Mouse (Mus musculus) stomach, embryonic 16.5 days (tissue): ENCODE measurements around the gene Ciart. TPM values are rescaled to one million over a fixed set of nuclear protein-coding genes. Genes with fewer than 3 reads are reported as not detected.

ENCODE experiments used
- ATAC-seq: fragments of 200-750 bp; cut with Nextera tagmentation; 2 replicates; pipeline ENCODE4 v1.8.0; 2017; ENCODE audit warnings: moderate number of reproducible peaks, moderate TSS enrichment; ENCODE audit not compliant: insufficient read depth, low FRiP score
- H3K27ac ChIP-seq: fragments of 300-500 bp; sonication (generic); 2 replicates; pipeline ENCODE4 v1.5.1; 2014; ENCODE audit warnings: low read length
- H3K27me3 ChIP-seq: fragments of 300-500 bp; sonication (generic); 2 replicates; pipeline ENCODE4 v1.6.1; 2014; ENCODE audit warnings: low read length, control low read depth, mixed read lengths; ENCODE audit not compliant: control insufficient read depth, insufficient read depth
- H3K36me3 ChIP-seq: fragments of 300-500 bp; sonication (generic); 2 replicates; pipeline ENCODE4 v1.6.1; 2014; ENCODE audit warnings: low read length; ENCODE audit not compliant: control insufficient read depth, insufficient read depth
- H3K4me1 ChIP-seq: fragments of 300-500 bp; sonication (generic); 2 replicates; pipeline ENCODE4 v1.6.1; 2014; ENCODE audit warnings: low read length, control low read depth, mixed read lengths; ENCODE audit not compliant: control insufficient read depth, insufficient read depth
- H3K4me2 ChIP-seq: fragments of 300-500 bp; sonication (generic); 2 replicates; pipeline ENCODE4 v1.6.1; 2014; ENCODE audit warnings: low read depth, low read length, mixed read lengths
- H3K4me3 ChIP-seq: fragments of 300-500 bp; sonication (generic); replicated peaks from 2 replicates; pipeline ENCODE4 v1.5.1; 2014; ENCODE audit warnings: mild to moderate bottlenecking, low read length
- H3K9ac ChIP-seq: fragments of 300-500 bp; sonication (generic); 2 replicates; pipeline ENCODE4 v1.6.1; 2014; ENCODE audit warnings: low read length
- H3K9me3 ChIP-seq: fragments of 300-500 bp; sonication (generic); replicated peaks from 2 replicates; pipeline ENCODE4 v1.6.1; 2016; ENCODE audit warnings: low read length, control low read depth; ENCODE audit not compliant: control insufficient read depth
- WGBS: fragments of 180-500 bp; shearing (Covaris S2); extraction: QIAGEN DNeasy Blood & Tissue Kit; methylation state at CpG from one replicate; pipeline ENCODE4 v1.1.7; 2014; 5-methylcytosine and 5-hydroxymethylcytosine counted together
- polyA plus RNA-seq: library from polyadenylated mRNA; unstranded; fragments of >200 nt; fragmentation: Nextera tagmentation; extraction: Ambion mirVana; gene quantifications from 2 replicates; pipeline ENCODE4 v1.2.1, GENCODE M21; 2015

Ciart gene
- polyA plus RNA-seq, 1 experiment from 2014 or later: 5.2 TPM

- Histone ChIP-seq H3K4me1 (no peaks in the 10 kb centered on the region), H3K27ac (no peak overlapping the region), H3K36me3 (peaks cover 35% of the 10 kb centered on the region), H3K9ac (no peak overlapping the region), H3K9me3 (no peaks in the 10 kb centered on the region), H3K4me2 (no peak overlapping the region), H3K27me3 (no peaks in the 10 kb centered on the region), H3K4me3 (no peak overlapping the region)
- 80% methylated on average over 2 of the region's 2 CpGs for WGBS
- no peak for ATAC-seq
These were observed 42.8 kb downstream of the Ciart start for GRCm38 (mm10) chr3:95839250-95839649.

- Histone ChIP-seq H3K4me2 (no peak overlapping the region), H3K27me3 (no peaks in the 10 kb centered on the region), H3K4me3 (no peak overlapping the region), H3K4me1 (no peaks in the 10 kb centered on the region), H3K27ac (no peak overlapping the region), H3K36me3 (peaks cover 32% of the 10 kb centered on the region), H3K9me3 (no peaks in the 10 kb centered on the region), H3K9ac (no peak overlapping the region)
- WGBS: over 99% methylated on average over 4 of the region's 4 CpGs
- no peak for ATAC-seq
These were observed 53.0 kb downstream of the Ciart start for GRCm38 (mm10) chr3:95829053-95829452.

Other genes with a start within 250 kb of the Ciart start
- 16.5 and 20.5 TPM in 2 replicates for gene Mcl1, start 223.5 kb downstream of the Ciart start, polyA plus RNA-seq
- gene Adamtsl4, start 194.3 kb downstream of the Ciart start, polyA plus RNA-seq: 13.3 and 20.5 TPM in 2 replicates
- 110 and 228 TPM in 2 replicates for gene Ecm1, start 142.7 kb downstream of the Ciart start, polyA plus RNA-seq
- gene Tars2, start 122.0 kb downstream of the Ciart start, polyA plus RNA-seq: 48.1 and 52.1 TPM in 2 replicates
- 18.8 and 20.3 TPM in 2 replicates for gene Rprd2, start 63.4 kb downstream of the Ciart start, polyA plus RNA-seq
- 41.1 and 44.8 TPM in 2 replicates for gene Prpf3, start 26.4 kb downstream of the Ciart start, polyA plus RNA-seq
- gene Mrps21, start 10.7 kb downstream of the Ciart start, polyA plus RNA-seq: 290 and 321 TPM in 2 replicates
- gene BC028528, start 9.8 kb upstream of the Ciart start, polyA plus RNA-seq: 28.8 and 30.0 TPM in 2 replicates
- gene Aph1a, start 11.7 kb upstream of the Ciart start, polyA plus RNA-seq: 33.9 and 34.6 TPM in 2 replicates
- 2.4 and 2.9 TPM in 2 replicates for gene Car14, start 22.4 kb upstream of the Ciart start, polyA plus RNA-seq
- 156 and 167 TPM in 2 replicates for gene Anp32e, start 47.0 kb upstream of the Ciart start, polyA plus RNA-seq
- gene Plekho1, start 113.8 kb upstream of the Ciart start, polyA plus RNA-seq: 20.6 and 25.7 TPM in 2 replicates
- 31.7 and 39.6 TPM in 2 replicates for gene Vps45, start 176.2 kb upstream of the Ciart start, polyA plus RNA-seq
- gene Otud7b, start 222.3 kb upstream of the Ciart start, polyA plus RNA-seq: 11.8 and 13.1 TPM in 2 replicates